ENCODE assay signal across 14 mouse cellular contexts in the genomic region with DNA sequence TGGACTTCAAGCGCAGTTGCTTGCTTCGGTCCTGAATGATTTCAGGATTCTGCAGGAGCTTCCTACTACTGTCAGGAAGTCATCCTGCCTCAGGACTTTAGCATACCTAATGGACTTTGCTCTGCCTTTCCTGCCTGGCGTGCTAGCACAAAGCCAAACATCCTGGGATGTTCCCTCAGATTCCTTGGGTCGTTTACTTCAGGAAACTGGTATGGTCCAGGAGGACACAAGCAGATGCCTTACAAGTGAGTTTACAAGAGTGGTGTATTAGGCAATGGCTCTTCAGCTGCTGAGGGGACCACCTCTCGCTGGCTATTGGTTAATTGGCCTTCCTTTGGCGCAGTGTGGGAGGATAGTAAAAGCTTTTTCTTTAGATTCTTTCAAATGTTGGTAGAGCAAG. TPM values are rescaled to one million over a fixed set of nuclear protein-coding genes. Genes with fewer than 3 reads are reported as not detected.
A peak's percentile ranks its signal among the peaks of the same experiment; 100 is the strongest.
DNase-seq lines count a peak whose midpoint lies in the region; ATAC-seq and TF ChIP-seq lines count a peak whose summit lies in the region.
"Had no signal": no experiment of that assay in that cellular context is flagged by ENCODE, and none has a peak within 500 bp of the region (broad histone marks: within the 10 kb centered on the region; RNA-seq: fewer than 3 reads in every experiment).

No protein-coding gene starts in this region.

- H3K4me3 ChIP-seq in heart, embryonic 14.5 days (ENCODE audit: control insufficient read depth in 1 of 2, insufficient read depth in 1 of 2, low read depth in 1 of 2, low read length in 2 of 2) = no peak overlapping the region
- no peak overlapping the region for H3K4me3 ChIP-seq in liver, adult 2 months (ENCODE audit: insufficient read depth, low read depth, low read length)
- H3K4me3 ChIP-seq in intestine, embryonic 15.5 days (replicated peaks) = no peak overlapping the region
- no peak overlapping the region for H3K4me3 ChIP-seq in limb, embryonic 15.5 days
- H3K4me3 ChIP-seq: midbrain, embryonic 15.5 days had no signal

- H3K4me2 ChIP-seq in heart, embryonic 14.5 days (ENCODE audit: low read length) = no peak overlapping the region
- H3K4me2 ChIP-seq in intestine, embryonic 15.5 days (replicated peaks) = no peak overlapping the region; the same call in 1 of the 2 replicates
- no peak overlapping the region for H3K4me2 ChIP-seq in limb, embryonic 15.5 days
- H3K4me2 ChIP-seq: midbrain, embryonic 15.5 days had no signal

- ATAC-seq in heart, embryonic 14.5 days (ENCODE audit: insufficient number of reproducible peaks, insufficient read depth, low FRiP score, low read depth) = no peak
- ATAC-seq in intestine, embryonic 15.5 days = peak; percentile 65
- ATAC-seq in limb, embryonic 15.5 days (ENCODE audit: insufficient number of reproducible peaks, low FRiP score, low TSS enrichment, low read depth) = no peak
- ATAC-seq: CD4-positive, CD25-positive, alpha-beta regulatory T cell, adult 4 months; forebrain, embryonic 14.5 days; midbrain, embryonic 15.5 days had no signal

- H3K4me1 ChIP-seq in heart, embryonic 14.5 days (ENCODE audit: control insufficient read depth in 2 of 2, insufficient read depth in 2 of 2, low read length in 2 of 2) = peaks cover 36 to 79% of the 10 kb centered on the region in 2 experiments
- peaks cover 25% of the 10 kb centered on the region for H3K4me1 ChIP-seq in liver, adult 2 months (ENCODE audit: control insufficient read depth, insufficient read depth, low read length)
- H3K4me1 ChIP-seq in intestine, embryonic 15.5 days (replicated peaks) = peaks cover 25% of the 10 kb centered on the region
- H3K4me1 ChIP-seq in limb, embryonic 15.5 days = peaks cover 41% of the 10 kb centered on the region

- no peak overlapping the region for H3K9ac ChIP-seq in heart, embryonic 14.5 days (ENCODE audit: low read length)
- H3K9ac ChIP-seq in liver, adult 2 months (ENCODE audit: low read depth, low read length) = no peak overlapping the region
- no peak overlapping the region for H3K9ac ChIP-seq in intestine, embryonic 15.5 days
- no peak overlapping the region for H3K9ac ChIP-seq in limb, embryonic 15.5 days
- H3K9ac ChIP-seq: midbrain, embryonic 15.5 days had no signal

- WGBS in heart, embryonic 14.5 days = 63% methylated on average over 6 of the region's 6 CpGs
- WGBS in liver, adult 2 months = 44% methylated on average over 6 of the region's 6 CpGs
- 49% methylated on average over 6 of the region's 6 CpGs for WGBS in intestine, embryonic 15.5 days
- 55% methylated on average over 6 of the region's 6 CpGs for WGBS in limb, embryonic 15.5 days

- H3K9me3 ChIP-seq in heart, embryonic 14.5 days (ENCODE audit: control insufficient read depth, low read length) = no peaks in the 10 kb centered on the region
- no peaks in the 10 kb centered on the region for H3K9me3 ChIP-seq in intestine, embryonic 15.5 days
- H3K9me3 ChIP-seq in limb, embryonic 15.5 days = no peaks in the 10 kb centered on the region
- H3K9me3 ChIP-seq: midbrain, embryonic 15.5 days had no signal

- TF ChIP-seq POLR2A in liver, adult 2 months (IDR thresholded peaks at IDR 0.05; ENCODE audit: extremely low read depth, insufficient read depth, low read length) = no peak

- H3K36me3 ChIP-seq in heart, embryonic 14.5 days (ENCODE audit: control insufficient read depth, insufficient read depth, low read length) = peaks cover 12% of the 10 kb centered on the region
- H3K36me3 ChIP-seq in liver, adult 2 months (ENCODE audit: control insufficient read depth, insufficient read depth, low read length) = no peaks in the 10 kb centered on the region
- no peaks in the 10 kb centered on the region for H3K36me3 ChIP-seq in intestine, embryonic 15.5 days
- H3K36me3 ChIP-seq in limb, embryonic 15.5 days = no peaks in the 10 kb centered on the region
- H3K36me3 ChIP-seq: midbrain, embryonic 15.5 days had no signal

- intact Hi-C loops in heart, postnatal 10 days (cut with DNase I) = loop anchor here (2.0 kb wide), 1 partner anchor 17 kb away; no protein-coding TSS in a partner anchor

- no peak for TF ChIP-seq CTCF in liver, adult 2 months (IDR thresholded peaks at IDR 0.05; ENCODE audit: low read depth, low read length)

- H3K27ac ChIP-seq in heart, embryonic 14.5 days (replicated peaks in 1 of 2; ENCODE audit: control insufficient read depth in 1 of 2, insufficient read depth in 1 of 2, low read depth in 2 of 2, low read length in 2 of 2) = peak overlapping the region; percentile 25 to 91; a peak in 3 of 4 replicates
- peak overlapping the region; percentile 23; the same call in 1 of the 2 replicates for H3K27ac ChIP-seq in liver, adult 2 months (replicated peaks; ENCODE audit: insufficient read depth, low read depth, low read length)
- H3K27ac ChIP-seq in intestine, embryonic 15.5 days = peak overlapping the region; percentile 19
- 0 out of 2 replicates have a peak overlapping the region, but pooled peaks have one; percentile 8 for H3K27ac ChIP-seq in limb, embryonic 15.5 days
- H3K27ac ChIP-seq: macrophage; midbrain, embryonic 15.5 days had no signal

- no peaks in the 10 kb centered on the region for H3K27me3 ChIP-seq in heart, embryonic 14.5 days (ENCODE audit: control insufficient read depth, insufficient read depth, low read length)
- no peaks in the 10 kb centered on the region for H3K27me3 ChIP-seq in liver, adult 2 months (ENCODE audit: control insufficient read depth, insufficient read depth, low read length)
- no peaks in the 10 kb centered on the region for H3K27me3 ChIP-seq in intestine, embryonic 15.5 days (replicated peaks)
- no peaks in the 10 kb centered on the region for H3K27me3 ChIP-seq in limb, embryonic 15.5 days
- H3K27me3 ChIP-seq: midbrain, embryonic 15.5 days had no signal

- DNase-seq in heart, postnatal 10 days = no peak
- peak; percentile 70 for DNase-seq in liver, adult 2 months (ENCODE audit: extremely low read depth, low read depth, low spot score)
- no peak for DNase-seq in liver
- DNase-seq in retina, embryonic 14.5 days (ENCODE audit: low spot score) = no peak
- DNase-seq in adrenal gland, adult (ENCODE audit: inconsistent age in 2 of 2, low spot score in 1 of 2) = no peak
- DNase-seq: adrenal gland, postnatal 36 days; thymus, postnatal 25 days had no signal

- H3K79me2 ChIP-seq in liver, adult 2 months (ENCODE audit: control insufficient read depth, insufficient read depth, low read length) = peaks cover 51% of the 10 kb centered on the region; the same call in 1 of the 2 replicates

RNA-seq across cellular contexts. Expression of gene Daam1, which starts 23.3 kb away (rescaled TPM):
- polyA plus RNA-seq in heart, embryonic 14.5 days (2014; fragmentation: Nextera tagmentation; extraction: Ambion mirVana) = 28.9 and 33.3 TPM in 2 replicates
- 10 to 100 TPM; 70.7 to 86.4 TPM for total RNA-seq in heart, postnatal 10 days (2021)
- total RNA-seq in liver, adult 2 months (2014; rRNA removed) = 32.3 and 33.4 TPM in 2 replicates
- 5.5 and 7.7 TPM in 2 replicates for polyA plus RNA-seq in liver, adult 2 months (2012; rRNA removed)
- polyA plus RNA-seq in intestine, embryonic 15.5 days (2015; fragmentation: Nextera tagmentation; extraction: Ambion mirVana) = 9.0 and 9.1 TPM in 2 replicates
- 8.3 and 10.5 TPM in 2 replicates for polyA plus RNA-seq in limb, embryonic 15.5 days (2015; fragmentation: Nextera tagmentation; extraction: Ambion mirVana)

Comparison
In these comparisons a context has a peak if more than half of its experiments do, and no peak if none do; other contexts are left out.
1. H3K27ac ChIP-seq: peak in every context shown above with its lines; median percentile 58 in heart, embryonic 14.5 days; 23 in liver, adult 2 months; 19 in intestine, embryonic 15.5 days; 8 in limb, embryonic 15.5 days.